Mouse (Mus musculus) midbrain, postnatal 0 days (tissue): ENCODE data around the gene Fam151a. TPM values are rescaled to one million over a fixed set of nuclear protein-coding genes. Genes with fewer than 3 reads are reported as not detected.

Experiments
- ATAC-seq: fragments of 200-750 bp; cut with Nextera tagmentation; 2 replicates; pipeline ENCODE4 v1.8.0; 2017; ENCODE audit warnings: moderate number of reproducible peaks, mild to moderate bottlenecking, moderate TSS enrichment, moderate library complexity; ENCODE audit not compliant: low FRiP score
- DNase-seq: peaks from one replicate; pipeline ENCODE4 v3.0.0-alpha.2; 2015; ENCODE audit warnings: low spot score
- H3K27ac ChIP-seq: fragments of 300-500 bp; sonication (generic); 2 replicates; pipeline ENCODE4 v1.5.1; 2014; ENCODE audit warnings: low read depth, mild to moderate bottlenecking, low read length, mixed read lengths
- H3K27me3 ChIP-seq: fragments of 300-500 bp; sonication (generic); 2 replicates; pipeline ENCODE4 v1.6.1; 2014; ENCODE audit warnings: low read length, control low read depth, mixed read lengths; ENCODE audit not compliant: insufficient read depth
- H3K36me3 ChIP-seq: fragments of 300-500 bp; sonication (generic); 2 replicates; pipeline ENCODE4 v1.6.1; 2014; ENCODE audit warnings: low read length, control low read depth, mixed read lengths; ENCODE audit not compliant: insufficient read depth
- H3K4me1 ChIP-seq: fragments of 300-500 bp; sonication (generic); 2 replicates; pipeline ENCODE4 v1.6.1; 2014; ENCODE audit warnings: mild to moderate bottlenecking, control low read depth, antibody characterized with exemption, low read length, mixed read lengths; ENCODE audit not compliant: insufficient read depth
- H3K4me2 ChIP-seq: fragments of 300-500 bp; sonication (generic); 2 replicates; pipeline ENCODE4 v1.6.1; 2014; ENCODE audit warnings: low read depth, mild to moderate bottlenecking, low read length, mixed read lengths; ENCODE audit not compliant: poor library complexity, severe bottlenecking
- H3K4me3 ChIP-seq: fragments of 300-500 bp; sonication (generic); 2 replicates; pipeline ENCODE4 v1.5.1; 2014; ENCODE audit warnings: low read depth, mild to moderate bottlenecking, low read length, moderate library complexity
- H3K9ac ChIP-seq: fragments of 300-500 bp; sonication (generic); replicated peaks from 2 replicates; pipeline ENCODE4 v1.6.1; 2014; ENCODE audit warnings: mild to moderate bottlenecking, low read length, moderate library complexity, mixed read lengths; ENCODE audit not compliant: poor library complexity, severe bottlenecking
- H3K9me3 ChIP-seq: fragments of 300-500 bp; sonication (generic); 2 replicates; pipeline ENCODE4 v1.6.1; 2016; ENCODE audit warnings: low read length, control low read depth
- CTCF ChIP-seq: IDR thresholded peaks from 2 replicates; pipeline ENCODE4 v1.5.1; 2016; ENCODE audit warnings: antibody characterized with exemption, mild to moderate bottlenecking
- WGBS: fragments of 180-500 bp; shearing (Covaris S2); extraction: QIAGEN DNeasy Blood & Tissue Kit; methylation state at CpG from one replicate; pipeline ENCODE4 v1.1.7; 2014; 5-methylcytosine and 5-hydroxymethylcytosine counted together
- polyA plus RNA-seq: library from polyadenylated mRNA; unstranded; fragments of >200 nt; fragmentation: Nextera tagmentation; extraction: Ambion mirVana; gene quantifications from 2 replicates; pipeline ENCODE4 v1.2.1, GENCODE M21; 2015
- total RNA-seq: library from RNA; depleted of rRNA; stranded (reverse); fragments of >200 nt; gene quantifications from 2 replicates; pipeline ENCODE4 v1.2.3, GENCODE M21; 2014; rRNA removed

Fam151a gene
- total RNA-seq (not detected in 2 replicates), polyA plus RNA-seq (not detected in 2 replicates)

DNA sequence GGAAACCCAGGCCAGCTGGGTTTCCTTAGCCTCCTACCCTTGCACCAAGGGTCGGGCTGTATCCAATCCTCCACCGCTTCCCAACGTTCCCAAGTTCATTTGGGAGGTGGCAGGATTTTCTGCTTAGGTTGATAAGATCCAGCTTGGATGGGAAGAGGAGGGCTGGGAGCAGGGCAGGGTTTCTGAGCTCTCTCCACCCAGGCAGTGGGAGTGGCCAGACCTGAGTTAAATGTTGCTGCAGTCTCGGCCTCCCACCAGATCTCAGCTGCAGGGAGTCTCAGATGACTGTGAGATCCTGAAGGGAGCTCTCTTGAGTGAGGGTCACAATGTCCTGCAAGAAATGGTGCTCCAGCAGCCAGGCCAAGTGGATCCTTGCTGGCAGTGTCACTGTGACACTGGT is at the start of gene Fam151a:
TSS of gene Fam151a (plus strand) at position 254 of the 400 bp plus-strand sequence.
- no peak for TF ChIP-seq CTCF
- Histone ChIP-seq H3K4me1 (no peaks in the 10 kb centered on the region), H3K36me3 (no peaks in the 10 kb centered on the region), H3K27ac (no peak within 1 kb of the TSS), H3K27me3 (no peaks in the 10 kb centered on the region), H3K4me3 (no peak within 1 kb of the TSS), H3K4me2 (no peak within 1 kb of the TSS), H3K9me3 (no peaks in the 10 kb centered on the region), H3K9ac (no peak within 1 kb of the TSS)
- no peak for DNase-seq
- ATAC-seq, result no peak
- 56% methylated on average over 4 of the region's 4 CpGs for WGBS

DNA sequence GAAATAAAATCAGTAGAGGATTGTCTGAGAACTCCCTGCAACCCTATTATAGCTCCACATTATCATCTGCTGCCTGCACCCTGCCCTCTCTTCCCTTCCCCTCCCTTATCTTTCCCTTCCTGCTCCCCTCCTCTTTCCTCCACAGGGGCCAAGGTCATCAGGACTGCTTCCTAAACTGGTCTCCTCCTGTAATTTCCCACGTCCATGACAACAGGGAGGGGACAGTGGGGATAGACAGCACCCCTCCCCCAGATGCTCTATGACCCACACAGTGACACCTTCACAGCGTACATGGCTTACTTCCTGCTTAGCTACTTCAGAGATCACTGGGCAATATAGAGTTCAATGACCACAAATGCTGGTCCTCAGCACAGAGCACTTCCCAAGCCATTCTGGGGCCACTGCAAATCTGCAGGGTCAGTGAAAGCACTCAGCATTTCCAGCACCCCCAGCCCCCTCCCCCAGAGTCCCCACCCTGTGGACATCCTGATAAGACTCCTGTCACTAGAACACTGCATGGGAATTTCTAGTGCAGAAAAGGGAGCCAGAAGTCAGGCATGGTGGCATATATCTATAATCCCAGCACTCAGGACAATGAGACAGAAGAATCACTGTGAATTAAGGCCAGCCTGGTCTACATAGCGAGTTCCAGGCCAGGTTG is 44.9 kb upstream of the Fam151a start:
- Histone ChIP-seq H3K9ac (no peak overlapping the region), H3K4me3 (no peak overlapping the region), H3K36me3 (no peaks in the 10 kb centered on the region), H3K4me2 (no peak overlapping the region), H3K4me1 (no peaks in the 10 kb centered on the region), H3K9me3 (no peaks in the 10 kb centered on the region), H3K27ac (no peak overlapping the region), H3K27me3 (no peaks in the 10 kb centered on the region)
- ATAC-seq (no peak), DNase-seq (no peak)
- TF ChIP-seq CTCF, result no peak
- WGBS, result 54% methylated on average over 3 of the region's 3 CpGs

DNA sequence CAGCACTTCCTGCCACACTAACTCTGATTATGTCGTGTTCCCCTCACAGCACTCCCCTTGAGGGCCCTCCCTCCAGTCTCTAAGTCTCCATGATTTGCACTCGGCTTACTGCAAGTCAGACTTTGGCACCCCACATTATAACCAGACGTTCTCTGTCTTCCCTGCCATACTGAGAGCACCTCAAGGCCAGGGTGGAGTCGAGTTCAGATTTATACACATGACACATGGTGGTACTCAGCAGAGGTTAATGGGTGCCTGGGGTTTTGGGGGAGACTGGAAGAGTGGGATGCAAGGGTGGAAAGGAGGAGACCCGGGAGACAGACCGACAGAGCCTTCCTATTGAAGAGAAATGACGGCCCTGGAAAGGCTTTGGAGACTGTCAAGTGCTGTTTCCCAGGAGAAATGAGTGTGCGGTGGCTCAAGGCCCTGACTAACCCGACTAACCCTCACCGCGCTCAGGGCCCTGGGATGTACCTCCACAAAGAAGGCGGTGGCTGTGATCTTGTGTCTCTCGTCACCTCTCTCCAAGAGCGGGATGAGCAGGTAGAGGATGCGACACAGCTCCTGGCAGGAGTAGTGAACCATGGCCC is 39.8 kb upstream of the Fam151a start:
- DNase-seq (no peak), ATAC-seq (no peak)
- WGBS, result 85% methylated on average over 15 of the region's 15 CpGs
- H3K4me2 ChIP-seq, result no peak overlapping the region
- TF ChIP-seq CTCF, result no peak
- H3K9me3 ChIP-seq, result no peaks in the 10 kb centered on the region
- H3K4me1 ChIP-seq, result no peaks in the 10 kb centered on the region
- no peak overlapping the region for H3K27ac ChIP-seq
- no peaks in the 10 kb centered on the region for H3K36me3 ChIP-seq
- no peaks in the 10 kb centered on the region for H3K27me3 ChIP-seq
- no peak overlapping the region for H3K4me3 ChIP-seq
- H3K9ac ChIP-seq, result no peak overlapping the region

DNA sequence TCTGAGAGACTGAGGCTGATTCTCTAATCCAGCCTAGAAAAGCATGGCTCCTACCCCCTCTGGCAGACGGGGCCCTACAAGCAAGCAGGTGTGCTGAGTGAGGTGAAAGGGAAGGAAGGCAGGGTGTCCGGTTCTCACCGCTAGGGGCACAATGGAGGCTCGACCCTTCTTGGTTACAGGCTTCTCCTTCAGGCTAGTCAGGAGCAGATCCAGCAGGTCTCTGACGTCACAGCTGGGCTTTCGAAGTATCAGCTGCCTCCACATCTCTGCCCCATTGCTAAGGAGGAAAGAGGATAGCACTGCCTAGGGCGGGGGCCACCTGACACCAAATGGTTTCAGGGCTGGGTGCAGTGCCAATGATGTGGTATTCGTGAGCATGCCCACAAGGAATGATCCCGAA is 33.7 kb upstream of the Fam151a start:
- H3K27ac ChIP-seq, result peak overlapping the region; percentile 77
- ATAC-seq (no peak), DNase-seq (peak; percentile 42)
- peak; percentile 64 for TF ChIP-seq CTCF
- no peaks in the 10 kb centered on the region for H3K9me3 ChIP-seq
- no peak overlapping the region for H3K9ac ChIP-seq
- no peaks in the 10 kb centered on the region for H3K36me3 ChIP-seq
- no peaks in the 10 kb centered on the region for H3K27me3 ChIP-seq
- no peak overlapping the region for H3K4me2 ChIP-seq
- WGBS, result 16% methylated on average over 9 of the region's 9 CpGs
- H3K4me3 ChIP-seq, result no peak overlapping the region
- peaks cover 20% of the 10 kb centered on the region for H3K4me1 ChIP-seq

DNA sequence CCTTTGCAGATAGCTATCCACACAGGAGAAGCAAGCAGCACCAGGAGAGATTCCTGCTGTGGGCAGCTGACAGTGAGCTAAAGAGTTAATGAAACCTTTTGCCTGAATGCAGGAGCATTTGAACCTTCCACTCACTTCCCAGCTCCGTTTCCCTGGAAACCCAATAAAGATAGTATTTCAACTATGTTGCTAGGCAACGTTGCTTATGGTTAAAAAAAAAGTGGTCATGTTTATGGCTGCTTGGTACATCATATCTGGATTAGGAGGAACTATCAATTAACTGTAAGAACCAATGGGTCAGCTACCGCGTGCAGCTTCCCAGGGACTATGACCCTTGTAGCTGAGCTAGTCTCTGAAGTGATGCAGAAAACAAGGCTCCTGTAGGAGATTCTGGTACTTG is 32.9 kb upstream of the Fam151a start:
- Histone ChIP-seq H3K9ac (no peak overlapping the region), H3K4me2 (0 out of 2 replicates have a peak overlapping the region, but pooled peaks have one; percentile 15), H3K4me3 (no peak overlapping the region), H3K27ac (peak overlapping the region; percentile 77), H3K27me3 (no peaks in the 10 kb centered on the region), H3K9me3 (no peaks in the 10 kb centered on the region), H3K36me3 (no peaks in the 10 kb centered on the region), H3K4me1 (peaks cover 25% of the 10 kb centered on the region)
- WGBS, result 13% methylated on average over 4 of the region's 4 CpGs
- DNase-seq (peak; percentile 72), ATAC-seq (no peak)
- no peak for TF ChIP-seq CTCF

DNA sequence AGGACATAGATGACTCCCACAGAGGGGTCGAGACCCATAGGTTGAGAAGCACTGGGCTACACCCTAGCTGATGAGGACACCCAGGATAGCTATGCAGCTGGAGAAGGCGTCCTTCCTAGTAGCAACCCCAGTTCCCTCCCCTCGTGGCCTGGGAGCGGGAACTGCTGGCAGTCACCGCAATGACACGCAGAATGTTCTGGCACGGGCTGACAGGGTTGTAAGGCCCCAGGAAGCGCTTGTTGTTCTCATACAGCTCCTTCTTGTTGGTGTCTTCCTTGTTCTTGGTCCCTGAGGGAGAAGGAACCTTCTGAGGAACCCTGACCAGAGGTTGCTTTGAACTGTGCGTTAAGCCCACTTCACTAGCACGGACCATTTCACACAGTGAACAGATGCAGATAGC is 29.7 kb upstream of the Fam151a start:
- Histone ChIP-seq H3K27ac (peak overlapping the region; percentile 74), H3K4me2 (no peak overlapping the region), H3K9me3 (no peaks in the 10 kb centered on the region), H3K36me3 (no peaks in the 10 kb centered on the region), H3K4me3 (no peak overlapping the region), H3K4me1 (peaks cover 25% of the 10 kb centered on the region), H3K9ac (no peak overlapping the region), H3K27me3 (no peaks in the 10 kb centered on the region)
- DNase-seq (no peak), ATAC-seq (no peak)
- TF ChIP-seq CTCF, result no peak
- WGBS, result 82% methylated on average over 10 of the region's 10 CpGs
